Mouse (Mus musculus) kidney, postnatal 36 days (tissue): ENCODE data around the gene Fgfr2.
"Not testable (repeated sequence)": the region's sequence is repeated elsewhere in the genome, so short reads cannot be mapped to it uniquely, and the experiment has no call there.

Experiments used
- DNase-seq, 2 experiments: peaks; one replicate each; pipeline ENCODE4 v3.0.0; 2021 to 2022; ENCODE audit warnings: mixed read lengths in 2 of 2

Fgfr2 gene

GRCm38 (mm10) chr7:131244993-131245392 is 1878.2 kb downstream of the Fgfr2 start:
- DNase-seq: peak in 1 of 2 experiments; percentile 2

- DNase-seq: no peak
These were observed 1887.1 kb downstream of the Fgfr2 start for GRCm38 (mm10) chr7:131236091-131236490.

- DNase-seq: no peak
These were observed 1900.1 kb downstream of the Fgfr2 start for GRCm38 (mm10) chr7:131223086-131223485.

- DNase-seq: no peak
These were observed 1935.2 kb downstream of the Fgfr2 start for GRCm38 (mm10) chr7:131187996-131188395.

GRCm38 (mm10) chr7:131187047-131187446 is 1936.1 kb downstream of the Fgfr2 start:
- DNase-seq: no peak

GRCm38 (mm10) chr7:131184339-131184738 is 1938.8 kb downstream of the Fgfr2 start:
- DNase-seq: no peak

GRCm38 (mm10) chr7:131182685-131183084 is 1940.5 kb downstream of the Fgfr2 start:
- peak; percentile 8 to 68 for DNase-seq

GRCm38 (mm10) chr7:131174121-131174520 is 1949.0 kb downstream of the Fgfr2 start, which contains the start of gene 5430419D17Rik:
TSS of gene 5430419D17Rik (plus strand) at chr7:131174402.
- no peak for DNase-seq

- no peak for DNase-seq
These were observed 1954.1 kb downstream of the Fgfr2 start for GRCm38 (mm10) chr7:131169099-131169498.

GRCm38 (mm10) chr7:131167771-131168170 is 1955.4 kb downstream of the Fgfr2 start:
- no peak for DNase-seq

- no peak for DNase-seq
These were observed 1960.9 kb downstream of the Fgfr2 start for GRCm38 (mm10) chr7:131162251-131162650.

GRCm38 (mm10) chr7:131153044-131153443 is 1970.1 kb downstream of the Fgfr2 start:
- no peak for DNase-seq

GRCm38 (mm10) chr7:131150179-131150578 is 1973.0 kb downstream of the Fgfr2 start:
- DNase-seq: no peak

- DNase-seq: no peak
These were observed 1976.9 kb downstream of the Fgfr2 start, which contains the start of gene 4933402N03Rik for GRCm38 (mm10) chr7:131146214-131146613. TSS of gene 4933402N03Rik (minus strand) at chr7:131146314.

GRCm38 (mm10) chr7:131133181-131133580 is 1990.0 kb downstream of the Fgfr2 start:
- DNase-seq: no peak

- DNase-seq: no peak
These were observed 1993.1 kb downstream of the Fgfr2 start for GRCm38 (mm10) chr7:131130021-131130420.

- DNase-seq: no peak
These were observed 2000.8 kb downstream of the Fgfr2 start for GRCm38 (mm10) chr7:131122210-131122807.

- no peak for DNase-seq
These were observed 2008.7 kb downstream of the Fgfr2 start for GRCm38 (mm10) chr7:131114434-131114833.

GRCm38 (mm10) chr7:131113676-131114075 is 2009.5 kb downstream of the Fgfr2 start:
- DNase-seq: no peak

GRCm38 (mm10) chr7:131112486-131112885 is 2010.7 kb downstream of the Fgfr2 start:
- peak; percentile 41 to 78 for DNase-seq

- not testable (repeated sequence) for DNase-seq
These were observed 2040.7 kb downstream of the Fgfr2 start for GRCm38 (mm10) chr7:131082403-131082802.

- peak in 1 of 2 experiments; percentile 25 for DNase-seq
These were observed 2047.2 kb downstream of the Fgfr2 start for GRCm38 (mm10) chr7:131075956-131076355.

- not testable (repeated sequence) for DNase-seq
These were observed 2049.1 kb downstream of the Fgfr2 start for GRCm38 (mm10) chr7:131074098-131074497.

- DNase-seq: not testable (repeated sequence)
These were observed 2049.7 kb downstream of the Fgfr2 start for GRCm38 (mm10) chr7:131073476-131073875.

- DNase-seq: peak in 1 of 2 experiments; percentile 28
These were observed 2055.0 kb downstream of the Fgfr2 start for GRCm38 (mm10) chr7:131068191-131068590.
